21 mouse cellular contexts compared by ENCODE assay signal in the genomic region with DNA sequence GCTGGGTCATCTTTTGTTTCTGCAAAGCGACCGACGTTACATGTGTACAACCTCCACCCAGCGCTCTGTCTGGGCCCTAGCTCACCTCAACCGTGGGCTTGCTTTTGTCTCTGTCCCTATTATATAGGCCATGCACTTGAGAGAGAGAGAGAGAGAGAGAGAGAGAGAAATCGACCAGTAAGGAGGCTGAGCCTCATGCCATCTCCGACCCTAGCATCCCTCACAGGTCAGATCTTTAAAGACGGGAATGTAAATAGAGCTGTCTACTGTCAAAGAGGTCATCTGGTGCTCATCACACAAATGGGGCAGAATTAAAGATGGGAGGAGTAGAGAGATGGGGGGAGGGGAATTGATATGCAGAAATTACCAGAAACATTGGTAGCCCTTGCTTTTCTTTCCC.
DNase-seq lines count a peak whose midpoint lies in the region; ATAC-seq lines count a peak whose summit lies in the region.
"Had no signal": no experiment of that assay in that cellular context is flagged by ENCODE, and none has a peak within 500 bp of the region (broad histone marks: within the 10 kb centered on the region; RNA-seq: fewer than 3 reads in every experiment).

No protein-coding gene starts in this region.

- no peaks in the 10 kb centered on the region for H3K9me3 ChIP-seq in kidney, embryonic 14.5 days (ENCODE audit: control insufficient read depth, low read length)
- H3K9me3 ChIP-seq in embryonic facial prominence, embryonic 12.5 days: no peaks in the 10 kb centered on the region
- no peaks in the 10 kb centered on the region for H3K9me3 ChIP-seq in neural tube, embryonic 13.5 days
- H3K9me3 ChIP-seq: hindbrain, embryonic 15.5 days; limb, embryonic 12.5 days; liver, embryonic 12.5 days; stomach, embryonic 15.5 days had no signal

- no peak overlapping the region for H3K9ac ChIP-seq in kidney, embryonic 14.5 days (ENCODE audit: low read depth, low read length)
- H3K9ac ChIP-seq in embryonic facial prominence, embryonic 12.5 days: no peak overlapping the region
- H3K9ac ChIP-seq in neural tube, embryonic 13.5 days: no peak overlapping the region
- H3K9ac ChIP-seq: hindbrain, embryonic 15.5 days; limb, embryonic 12.5 days; liver, embryonic 12.5 days; stomach, embryonic 15.5 days had no signal

- no peak overlapping the region for H3K4me3 ChIP-seq in kidney, embryonic 14.5 days (ENCODE audit: low read length)
- H3K4me3 ChIP-seq in embryonic facial prominence, embryonic 12.5 days: no peak overlapping the region
- H3K4me3 ChIP-seq in neural tube, embryonic 13.5 days: no peak overlapping the region
- H3K4me3 ChIP-seq: hindbrain, embryonic 15.5 days; limb, embryonic 12.5 days; liver, embryonic 12.5 days; stomach, embryonic 15.5 days had no signal

- WGBS in kidney, embryonic 14.5 days: 46% methylated on average over 8 of the region's 8 CpGs
- WGBS in embryonic facial prominence, embryonic 12.5 days: 26% methylated on average over 8 of the region's 8 CpGs
- WGBS in neural tube, embryonic 13.5 days: 13% methylated on average over 8 of the region's 8 CpGs

- H3K36me3 ChIP-seq in kidney, embryonic 14.5 days (ENCODE audit: control insufficient read depth, insufficient read depth, low read length): no peaks in the 10 kb centered on the region
- H3K36me3 ChIP-seq in embryonic facial prominence, embryonic 12.5 days: no peaks in the 10 kb centered on the region
- no peaks in the 10 kb centered on the region for H3K36me3 ChIP-seq in neural tube, embryonic 13.5 days
- H3K36me3 ChIP-seq: hindbrain, embryonic 15.5 days; limb, embryonic 12.5 days; liver, embryonic 12.5 days; stomach, embryonic 15.5 days had no signal

- no peak for DNase-seq in kidney, postnatal 10 days
- peak; percentile 59 for DNase-seq in embryo, embryonic 10.5 days (ENCODE audit: low spot score)
- no peak for DNase-seq in Muller cell, postnatal 12 days (ENCODE audit: inconsistent ontology term)
- DNase-seq in spleen, postnatal 4 days (ENCODE audit: low spot score in 2 of 2): no peak
- DNase-seq: adrenal gland, postnatal 10 days; B cell, adult 2 months; cerebellum, adult 9-10 months; gastrocnemius, postnatal 25 days; lung, adult 2 months; lung, postnatal 36 days; right cerebral cortex, postnatal 25 days; thymus, adult 2 months had no signal

- no peaks in the 10 kb centered on the region for H3K4me1 ChIP-seq in kidney, embryonic 14.5 days (ENCODE audit: control insufficient read depth, insufficient read depth, low read length)
- peaks cover 29% of the 10 kb centered on the region for H3K4me1 ChIP-seq in embryonic facial prominence, embryonic 12.5 days
- peaks cover 16% of the 10 kb centered on the region for H3K4me1 ChIP-seq in neural tube, embryonic 13.5 days (replicated peaks)

- H3K27ac ChIP-seq in kidney, embryonic 14.5 days (ENCODE audit: low read depth, low read length): no peak overlapping the region
- no peak overlapping the region for H3K27ac ChIP-seq in embryonic facial prominence, embryonic 12.5 days
- H3K27ac ChIP-seq in neural tube, embryonic 13.5 days (replicated peaks): peak overlapping the region; percentile 34
- H3K27ac ChIP-seq: hindbrain, embryonic 15.5 days; limb, embryonic 12.5 days; liver, embryonic 12.5 days; stomach, embryonic 15.5 days had no signal

- 0 out of 2 replicates have a peak, but pooled peaks have one; percentile 28 for ATAC-seq in kidney, embryonic 14.5 days (ENCODE audit: low FRiP score, low TSS enrichment)
- peak; percentile 66; the same call in 1 of the 2 replicates for ATAC-seq in embryonic facial prominence, embryonic 12.5 days (ENCODE audit: insufficient number of reproducible peaks, insufficient read depth, low FRiP score, low TSS enrichment)
- ATAC-seq in neural tube, embryonic 13.5 days (ENCODE audit: low read depth): no peak
- ATAC-seq: forebrain, embryonic 16.5 days; intestine, postnatal 0 days; liver, embryonic 12.5 days had no signal

- H3K27me3 ChIP-seq in kidney, embryonic 14.5 days (ENCODE audit: control insufficient read depth, insufficient read depth, low read length): no peaks in the 10 kb centered on the region
- H3K27me3 ChIP-seq in embryonic facial prominence, embryonic 12.5 days: no peaks in the 10 kb centered on the region
- no peaks in the 10 kb centered on the region for H3K27me3 ChIP-seq in neural tube, embryonic 13.5 days
- H3K27me3 ChIP-seq: hindbrain, embryonic 15.5 days; limb, embryonic 12.5 days; liver, embryonic 12.5 days; stomach, embryonic 15.5 days had no signal

- H3K4me2 ChIP-seq in kidney, embryonic 14.5 days (replicated peaks; ENCODE audit: low read depth, low read length): no peak overlapping the region
- H3K4me2 ChIP-seq in embryonic facial prominence, embryonic 12.5 days (replicated peaks): no peak overlapping the region
- H3K4me2 ChIP-seq in neural tube, embryonic 13.5 days: no peak overlapping the region
- H3K4me2 ChIP-seq: limb, embryonic 12.5 days; liver, embryonic 12.5 days; stomach, embryonic 15.5 days had no signal
